Mouse (Mus musculus): ENCODE measurements around the gene Ppm1d. TPM values are rescaled to one million over a fixed set of nuclear protein-coding genes. Genes with fewer than 3 reads are reported as not detected.

Ppm1d gene
- total RNA-seq, 2 experiments from 2014 or later, result 14.3 to 16.6 TPM

Other genes with a start within 250 kb of the Ppm1d start
- gene Usp32, start 171.1 kb upstream of the Ppm1d start, total RNA-seq (2021), result 10 to 100 TPM; 91.4 to 93.5 TPM
- gene 1700125H20Rik, start 140.8 kb upstream of the Ppm1d start, total RNA-seq (2021), result not detected
- gene Appbp2, start 76.1 kb upstream of the Ppm1d start, total RNA-seq (2021), result 10 to 100 TPM; 51.5 to 52.7 TPM
- gene Bcas3, start 41.9 kb downstream of the Ppm1d start, total RNA-seq (2021), result 10 to 100 TPM; 64.9 to 69.2 TPM